Mouse (Mus musculus) forebrain, postnatal 0 days (tissue): ENCODE measurements around the gene Fam92b. TPM values are rescaled to one million over a fixed set of nuclear protein-coding genes. Genes with fewer than 3 reads are reported as not detected.

ENCODE experiments used
- ATAC-seq: fragments of 200-750 bp; cut with Nextera tagmentation; 2 replicates; pipeline ENCODE4 v1.8.0; 2017; ENCODE audit warnings: mild to moderate bottlenecking, moderate library complexity
- DNase-seq: peaks from one replicate; pipeline ENCODE4 v3.0.0-alpha.2; 2015
- H3K27ac ChIP-seq: fragments of 300-500 bp; sonication (generic); 2 replicates; pipeline ENCODE4 v1.5.1; 2014; ENCODE audit warnings: low read depth, mild to moderate bottlenecking, antibody characterized with exemption, low read length, moderate library complexity, mixed read lengths
- H3K27me3 ChIP-seq: fragments of 300-500 bp; sonication (generic); 2 replicates; pipeline ENCODE4 v1.6.1; 2014; ENCODE audit warnings: mild to moderate bottlenecking, low read length, mixed read lengths; ENCODE audit not compliant: insufficient read depth
- H3K36me3 ChIP-seq: fragments of 300-500 bp; sonication (generic); 2 replicates; pipeline ENCODE4 v1.6.1; 2014; ENCODE audit warnings: mild to moderate bottlenecking, moderate library complexity; ENCODE audit not compliant: insufficient read depth
- H3K4me1 ChIP-seq: fragments of 300-500 bp; sonication (generic); 2 replicates; pipeline ENCODE4 v1.6.1; 2014; ENCODE audit warnings: antibody characterized with exemption; ENCODE audit not compliant: insufficient read depth
- H3K4me2 ChIP-seq: fragments of 300-500 bp; sonication (generic); 2 replicates; pipeline ENCODE4 v1.6.1; 2014; ENCODE audit warnings: low read depth, mild to moderate bottlenecking, moderate library complexity
- H3K4me3 ChIP-seq: fragments of 300-500 bp; sonication (generic); 2 replicates; pipeline ENCODE4 v1.5.1; 2014; ENCODE audit warnings: low read depth, low read length, mixed read lengths
- H3K9ac ChIP-seq: fragments of 300-500 bp; sonication (generic); 2 replicates; pipeline ENCODE4 v1.6.1; 2014; ENCODE audit warnings: mild to moderate bottlenecking
- H3K9me3 ChIP-seq: fragments of 300-500 bp; sonication (generic); 2 replicates; pipeline ENCODE4 v1.6.1; 2016; ENCODE audit warnings: low read length
- CTCF ChIP-seq: sonication (generic); IDR thresholded peaks from 2 replicates; pipeline ENCODE4 v1.5.1; 2016; ENCODE audit warnings: antibody characterized with exemption, control low read depth, low read depth
- WGBS: fragments of 180-500 bp; shearing (Covaris S2); extraction: QIAGEN DNeasy Blood & Tissue Kit; methylation state at CpG from one replicate; pipeline ENCODE4 v1.1.7; 2014; 5-methylcytosine and 5-hydroxymethylcytosine counted together
- polyA plus RNA-seq: library from polyadenylated mRNA; unstranded; fragments of >200 nt; fragmentation: Nextera tagmentation; extraction: Ambion mirVana; gene quantifications from 2 replicates; pipeline ENCODE4 v1.2.1, GENCODE M21; 2015
- total RNA-seq: library from RNA; depleted of rRNA; stranded (reverse); fragments of >200 nt; gene quantifications from 2 replicates; pipeline ENCODE4 v1.2.3, GENCODE M21; 2014; rRNA removed

Fam92b gene
- total RNA-seq: 1.2 and 2.1 TPM in 2 replicates
- polyA plus RNA-seq: 1.1 and 1.6 TPM in 2 replicates

GRCm38 (mm10) chr8:120177318-120178123 lies at the start of gene Fam92b:
TSS of gene Fam92b (minus strand) at chr8:120177466.
- Histone ChIP-seq H3K27ac (peak within 1 kb of the TSS; percentile 40; the same call in 1 of the 2 replicates), H3K4me2 (peak within 1 kb of the TSS; percentile 35), H3K9ac (peak within 1 kb of the TSS; percentile 15; the same call in 1 of the 2 replicates), H3K4me3 (0 out of 2 replicates have a peak within 1 kb of the TSS, but pooled peaks have one; percentile 5), H3K27me3 (no peaks in the 10 kb centered on the region; the same call in 1 of the 2 replicates), H3K36me3 (no peaks in the 10 kb centered on the region), H3K9me3 (no peaks in the 10 kb centered on the region), H3K4me1 (peaks cover 20% of the 10 kb centered on the region)
- ATAC-seq: peak; percentile 79
- WGBS: 1% methylated on average over 24 of the region's 26 CpGs
- DNase-seq: peak; percentile 85
- TF ChIP-seq CTCF: no peak

- H3K4me1 ChIP-seq: peaks cover 5% of the 10 kb centered on the region; the same call in 1 of the 2 replicates
- 25% methylated on average over 10 of the region's 10 CpGs for WGBS
- no peaks in the 10 kb centered on the region for H3K36me3 ChIP-seq
- ATAC-seq (no peak), DNase-seq (no peak)
- no peaks in the 10 kb centered on the region for H3K9me3 ChIP-seq
- no peak overlapping the region for H3K27ac ChIP-seq
- H3K4me3 ChIP-seq: no peak overlapping the region
- H3K9ac ChIP-seq: no peak overlapping the region
- H3K4me2 ChIP-seq: no peak overlapping the region
- H3K27me3 ChIP-seq: no peaks in the 10 kb centered on the region
- TF ChIP-seq CTCF: no peak
These were observed 48.3 kb upstream of the Fam92b start for GRCm38 (mm10) chr8:120225421-120226151.

GRCm38 (mm10) chr8:120224521-120225420 lies 47.5 kb upstream of the Fam92b start:
- no peaks in the 10 kb centered on the region for H3K36me3 ChIP-seq
- H3K4me2 ChIP-seq: no peak overlapping the region
- DNase-seq (no peak), ATAC-seq (no peak)
- H3K27ac ChIP-seq: no peak overlapping the region
- no peak overlapping the region for H3K9ac ChIP-seq
- no peak overlapping the region for H3K4me3 ChIP-seq
- WGBS: 45% methylated on average over 11 of the region's 11 CpGs
- no peak for TF ChIP-seq CTCF
- no peaks in the 10 kb centered on the region for H3K27me3 ChIP-seq
- no peaks in the 10 kb centered on the region for H3K9me3 ChIP-seq
- peaks cover 4% of the 10 kb centered on the region; the same call in 1 of the 2 replicates for H3K4me1 ChIP-seq

GRCm38 (mm10) chr8:120222548-120222947 lies 45.3 kb upstream of the Fam92b start:
- no peaks in the 10 kb centered on the region for H3K27me3 ChIP-seq
- H3K4me2 ChIP-seq: no peak overlapping the region
- TF ChIP-seq CTCF: no peak
- H3K9ac ChIP-seq: no peak overlapping the region
- DNase-seq (no peak), ATAC-seq (no peak)
- no peaks in the 10 kb centered on the region for H3K36me3 ChIP-seq
- no peak overlapping the region for H3K27ac ChIP-seq
- no peaks in the 10 kb centered on the region for H3K9me3 ChIP-seq
- no peaks in the 10 kb centered on the region for H3K4me1 ChIP-seq
- H3K4me3 ChIP-seq: no peak overlapping the region
- WGBS: 71% methylated on average over 11 of the region's 11 CpGs

- no peak overlapping the region for H3K27ac ChIP-seq
- no peaks in the 10 kb centered on the region for H3K27me3 ChIP-seq
- DNase-seq (peak; percentile 59), ATAC-seq (peak; percentile 81)
- H3K9ac ChIP-seq: no peak overlapping the region
- 25% methylated on average over 13 of the region's 13 CpGs for WGBS
- 0 out of 2 replicates have a peak, but pooled peaks cover 5% of the 10 kb centered on the region for H3K4me1 ChIP-seq
- no peak for TF ChIP-seq CTCF
- H3K4me3 ChIP-seq: no peak overlapping the region
- H3K4me2 ChIP-seq: no peak overlapping the region
- no peaks in the 10 kb centered on the region for H3K36me3 ChIP-seq
- H3K9me3 ChIP-seq: no peaks in the 10 kb centered on the region
These were observed 39.9 kb upstream of the Fam92b start for GRCm38 (mm10) chr8:120216855-120217830.
